Mouse (Mus musculus): ENCODE results near the gene Man2a1. TPM values are rescaled to one million over a fixed set of nuclear protein-coding genes. Genes with fewer than 3 reads are reported as not detected.

Man2a1 gene
- polyA plus RNA-seq, 1 experiment from 2014 or later = 4.1 TPM

GRCm38 (mm10) chr17:64577485-64577884 lies 23.1 kb upstream of the Man2a1 start:
- Histone ChIP-seq H3K36me3 (ENCODE audit: control insufficient read depth, insufficient read depth, low read length) (no peaks in the 10 kb centered on the region), H3K4me3 (ENCODE audit: low read length) (no peak overlapping the region), H3K9me3 (ENCODE audit: control insufficient read depth, low read length) (no peaks in the 10 kb centered on the region), H3K9ac (ENCODE audit: low read depth, low read length) (no peak overlapping the region), H3K27me3 (replicated peaks; ENCODE audit: control insufficient read depth, insufficient read depth, low read length) (no peaks in the 10 kb centered on the region), H3K27ac (ENCODE audit: low read depth, low read length) (no peak overlapping the region), H3K4me2 (ENCODE audit: low read length) (no peak overlapping the region), H3K4me1 (ENCODE audit: control insufficient read depth, insufficient read depth, low read depth, low read length) (no peaks in the 10 kb centered on the region; the same call in 1 of the 2 replicates)
- no peak for ATAC-seq
- WGBS = 39% methylated on average over 5 of the region's 5 CpGs

- ATAC-seq = no peak
- no peak overlapping the region for H3K9ac ChIP-seq (ENCODE audit: low read depth, low read length)
- no peaks in the 10 kb centered on the region for H3K27me3 ChIP-seq (replicated peaks; ENCODE audit: control insufficient read depth, insufficient read depth, low read length)
- WGBS = 40% methylated on average over 4 of the region's 4 CpGs
- no peak overlapping the region for H3K4me2 ChIP-seq (ENCODE audit: low read length)
- H3K4me3 ChIP-seq (ENCODE audit: low read length) = no peak overlapping the region
- no peak overlapping the region for H3K27ac ChIP-seq (ENCODE audit: low read depth, low read length)
- H3K4me1 ChIP-seq (ENCODE audit: control insufficient read depth, insufficient read depth, low read depth, low read length) = no peaks in the 10 kb centered on the region; the same call in 1 of the 2 replicates
- H3K36me3 ChIP-seq (ENCODE audit: control insufficient read depth, insufficient read depth, low read length) = no peaks in the 10 kb centered on the region
- H3K9me3 ChIP-seq (ENCODE audit: control insufficient read depth, low read length) = no peaks in the 10 kb centered on the region
These were observed 22.2 kb upstream of the Man2a1 start for GRCm38 (mm10) chr17:64578346-64578745.

- Histone ChIP-seq H3K4me1 (ENCODE audit: control insufficient read depth, insufficient read depth, low read depth, low read length) (no peaks in the 10 kb centered on the region; the same call in 1 of the 2 replicates), H3K27me3 (replicated peaks; ENCODE audit: control insufficient read depth, insufficient read depth, low read length) (no peaks in the 10 kb centered on the region), H3K36me3 (ENCODE audit: control insufficient read depth, insufficient read depth, low read length) (no peaks in the 10 kb centered on the region), H3K9ac (ENCODE audit: low read depth, low read length) (no peak overlapping the region), H3K27ac (ENCODE audit: low read depth, low read length) (no peak overlapping the region), H3K4me3 (ENCODE audit: low read length) (no peak overlapping the region), H3K9me3 (ENCODE audit: control insufficient read depth, low read length) (no peaks in the 10 kb centered on the region), H3K4me2 (ENCODE audit: low read length) (no peak overlapping the region)
- ATAC-seq = no peak
- WGBS = 62% methylated on average over 8 of the region's 8 CpGs
These were observed 20.8 kb upstream of the Man2a1 start for GRCm38 (mm10) chr17:64579696-64580095.

GRCm38 (mm10) chr17:64581133-64581532 lies 19.4 kb upstream of the Man2a1 start:
- no peaks in the 10 kb centered on the region for H3K27me3 ChIP-seq (replicated peaks; ENCODE audit: control insufficient read depth, insufficient read depth, low read length)
- H3K4me2 ChIP-seq (ENCODE audit: low read length) = no peak overlapping the region
- H3K27ac ChIP-seq (ENCODE audit: low read depth, low read length) = no peak overlapping the region
- H3K4me3 ChIP-seq (ENCODE audit: low read length) = no peak overlapping the region
- H3K36me3 ChIP-seq (ENCODE audit: control insufficient read depth, insufficient read depth, low read length) = no peaks in the 10 kb centered on the region
- no peak for ATAC-seq
- 86% methylated on average over 6 of the region's 6 CpGs for WGBS
- H3K9me3 ChIP-seq (ENCODE audit: control insufficient read depth, low read length) = no peaks in the 10 kb centered on the region
- H3K4me1 ChIP-seq (ENCODE audit: control insufficient read depth, insufficient read depth, low read depth, low read length) = no peaks in the 10 kb centered on the region; the same call in 1 of the 2 replicates
- H3K9ac ChIP-seq (ENCODE audit: low read depth, low read length) = no peak overlapping the region

GRCm38 (mm10) chr17:64581962-64582361 lies 18.6 kb upstream of the Man2a1 start:
- H3K27me3 ChIP-seq (replicated peaks; ENCODE audit: control insufficient read depth, insufficient read depth, low read length) = no peaks in the 10 kb centered on the region
- ATAC-seq = no peak
- no peaks in the 10 kb centered on the region; the same call in 1 of the 2 replicates for H3K4me1 ChIP-seq (ENCODE audit: control insufficient read depth, insufficient read depth, low read depth, low read length)
- H3K4me2 ChIP-seq (ENCODE audit: low read length) = no peak overlapping the region
- no peak overlapping the region for H3K27ac ChIP-seq (ENCODE audit: low read depth, low read length)
- H3K36me3 ChIP-seq (ENCODE audit: control insufficient read depth, insufficient read depth, low read length) = no peaks in the 10 kb centered on the region
- H3K9me3 ChIP-seq (ENCODE audit: control insufficient read depth, low read length) = no peaks in the 10 kb centered on the region
- 85% methylated on average over 3 of the region's 3 CpGs for WGBS
- H3K9ac ChIP-seq (ENCODE audit: low read depth, low read length) = no peak overlapping the region
- no peak overlapping the region for H3K4me3 ChIP-seq (ENCODE audit: low read length)

GRCm38 (mm10) chr17:64590483-64590882 lies 10.1 kb upstream of the Man2a1 start:
- no peaks in the 10 kb centered on the region for H3K9me3 ChIP-seq (ENCODE audit: control insufficient read depth, low read length)
- H3K27me3 ChIP-seq (replicated peaks; ENCODE audit: control insufficient read depth, insufficient read depth, low read length) = no peaks in the 10 kb centered on the region
- 29% methylated on average over 4 of the region's 4 CpGs for WGBS
- peaks cover 3% of the 10 kb centered on the region; the same call in 1 of the 2 replicates for H3K4me1 ChIP-seq (ENCODE audit: control insufficient read depth, insufficient read depth, low read depth, low read length)
- H3K36me3 ChIP-seq (ENCODE audit: control insufficient read depth, insufficient read depth, low read length) = no peaks in the 10 kb centered on the region
- no peak for ATAC-seq
- no peak overlapping the region for H3K4me2 ChIP-seq (ENCODE audit: low read length)
- no peak overlapping the region for H3K27ac ChIP-seq (ENCODE audit: low read depth, low read length)
- no peak overlapping the region for H3K4me3 ChIP-seq (ENCODE audit: low read length)
- H3K9ac ChIP-seq (ENCODE audit: low read depth, low read length) = no peak overlapping the region

GRCm38 (mm10) chr17:64591366-64591765 lies 9.2 kb upstream of the Man2a1 start:
- no peak overlapping the region for H3K9ac ChIP-seq (ENCODE audit: low read depth, low read length)
- H3K27me3 ChIP-seq (replicated peaks; ENCODE audit: control insufficient read depth, insufficient read depth, low read length) = no peaks in the 10 kb centered on the region
- no peak for ATAC-seq
- peaks cover 3% of the 10 kb centered on the region; the same call in 1 of the 2 replicates for H3K4me1 ChIP-seq (ENCODE audit: control insufficient read depth, insufficient read depth, low read depth, low read length)
- 79% methylated on average over 10 of the region's 10 CpGs for WGBS
- H3K27ac ChIP-seq (ENCODE audit: low read depth, low read length) = no peak overlapping the region
- H3K9me3 ChIP-seq (ENCODE audit: control insufficient read depth, low read length) = no peaks in the 10 kb centered on the region
- H3K4me2 ChIP-seq (ENCODE audit: low read length) = no peak overlapping the region
- H3K4me3 ChIP-seq (ENCODE audit: low read length) = no peak overlapping the region
- no peaks in the 10 kb centered on the region for H3K36me3 ChIP-seq (ENCODE audit: control insufficient read depth, insufficient read depth, low read length)

GRCm38 (mm10) chr17:64592355-64592754 lies 8.2 kb upstream of the Man2a1 start:
- H3K9me3 ChIP-seq (ENCODE audit: control insufficient read depth, low read length) = no peaks in the 10 kb centered on the region
- H3K27ac ChIP-seq (ENCODE audit: low read depth, low read length) = no peak overlapping the region
- no peak overlapping the region for H3K4me3 ChIP-seq (ENCODE audit: low read length)
- no peaks in the 10 kb centered on the region for H3K36me3 ChIP-seq (ENCODE audit: control insufficient read depth, insufficient read depth, low read length)
- no peak overlapping the region for H3K4me2 ChIP-seq (ENCODE audit: low read length)
- no peak overlapping the region for H3K9ac ChIP-seq (ENCODE audit: low read depth, low read length)
- WGBS = 87% methylated on average over 2 of the region's 2 CpGs
- ATAC-seq = no peak
- H3K4me1 ChIP-seq (ENCODE audit: control insufficient read depth, insufficient read depth, low read depth, low read length) = peaks cover 3% of the 10 kb centered on the region; the same call in 1 of the 2 replicates
- no peaks in the 10 kb centered on the region for H3K27me3 ChIP-seq (replicated peaks; ENCODE audit: control insufficient read depth, insufficient read depth, low read length)

- ATAC-seq = no peak
- 86% methylated on average over 3 of the region's 3 CpGs for WGBS
- H3K36me3 ChIP-seq (ENCODE audit: control insufficient read depth, insufficient read depth, low read length) = no peaks in the 10 kb centered on the region
- no peak overlapping the region for H3K27ac ChIP-seq (ENCODE audit: low read depth, low read length)
- no peak overlapping the region for H3K4me2 ChIP-seq (ENCODE audit: low read length)
- no peak overlapping the region for H3K9ac ChIP-seq (ENCODE audit: low read depth, low read length)
- H3K27me3 ChIP-seq (replicated peaks; ENCODE audit: control insufficient read depth, insufficient read depth, low read length) = no peaks in the 10 kb centered on the region
- no peaks in the 10 kb centered on the region for H3K9me3 ChIP-seq (ENCODE audit: control insufficient read depth, low read length)
- H3K4me1 ChIP-seq (ENCODE audit: control insufficient read depth, insufficient read depth, low read depth, low read length) = peaks cover 3% of the 10 kb centered on the region; the same call in 1 of the 2 replicates
- no peak overlapping the region for H3K4me3 ChIP-seq (ENCODE audit: low read length)
These were observed 7.7 kb upstream of the Man2a1 start for GRCm38 (mm10) chr17:64592788-64593187.

- no peak for ATAC-seq
- no peaks in the 10 kb centered on the region for H3K27me3 ChIP-seq (replicated peaks; ENCODE audit: control insufficient read depth, insufficient read depth, low read length)
- H3K4me3 ChIP-seq (ENCODE audit: low read length) = no peak overlapping the region
- no peaks in the 10 kb centered on the region for H3K9me3 ChIP-seq (ENCODE audit: control insufficient read depth, low read length)
- H3K4me2 ChIP-seq (ENCODE audit: low read length) = no peak overlapping the region
- peaks cover 5% of the 10 kb centered on the region for H3K4me1 ChIP-seq (ENCODE audit: control insufficient read depth, insufficient read depth, low read depth, low read length)
- no peaks in the 10 kb centered on the region for H3K36me3 ChIP-seq (ENCODE audit: control insufficient read depth, insufficient read depth, low read length)
- no peak overlapping the region for H3K9ac ChIP-seq (ENCODE audit: low read depth, low read length)
- 91% methylated on average over 9 of the region's 9 CpGs for WGBS
- H3K27ac ChIP-seq (ENCODE audit: low read depth, low read length) = no peak overlapping the region
These were observed 2.8 kb upstream of the Man2a1 start for GRCm38 (mm10) chr17:64597770-64598169.
